Mouse (Mus musculus): ENCODE data around the gene Fhit. TPM values are rescaled to one million over a fixed set of nuclear protein-coding genes. Genes with fewer than 3 reads are reported as not detected.

The Fhit gene
- polyA plus RNA-seq, 1 experiment from 2014 or later, result 5.9 TPM

GRCm38 (mm10) chr14:10046336-10047122, 1115.3 kb downstream of the Fhit start:
- Histone ChIP-seq H3K9me3 (no peaks in the 10 kb centered on the region), H3K27ac (peak overlapping the region; percentile 18; the same call in 1 of the 2 replicates), H3K9ac (no peak overlapping the region), H3K4me1 (peaks cover 5% of the 10 kb centered on the region; the same call in 1 of the 2 replicates), H3K36me3 (no peaks in the 10 kb centered on the region), H3K4me2 (replicated peaks) (no peak overlapping the region), H3K27me3 (no peaks in the 10 kb centered on the region), H3K4me3 (no peak overlapping the region)
- ATAC-seq (ENCODE audit: insufficient number of reproducible peaks, insufficient read depth, low FRiP score, low TSS enrichment), result 0 out of 2 replicates have a peak, but pooled peaks have one; percentile 28
- 8% methylated on average over 7 of the region's 7 CpGs for WGBS

DNA sequence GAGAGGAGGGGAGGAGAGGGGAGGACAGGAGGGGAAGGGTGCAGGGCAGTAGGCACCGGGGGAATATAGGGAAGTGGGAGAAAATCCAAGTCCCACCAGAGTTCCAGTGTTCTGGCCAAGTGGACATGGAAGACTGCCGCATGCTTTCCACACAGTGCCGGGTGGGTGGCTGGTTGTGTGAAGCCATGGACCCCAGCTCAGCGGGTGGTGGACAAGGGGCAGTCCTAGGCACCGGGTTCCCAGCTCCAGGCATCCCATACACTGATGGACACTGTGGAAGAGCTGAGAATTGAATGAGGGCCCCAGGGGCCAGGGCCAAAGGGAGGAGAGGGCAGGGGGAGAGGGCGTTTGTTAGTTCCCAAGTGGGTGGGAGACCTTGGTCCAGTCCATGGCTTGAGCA, 1123.8 kb downstream of the Fhit start:
- no peaks in the 10 kb centered on the region; the same call in 1 of the 2 replicates for H3K4me1 ChIP-seq
- no peaks in the 10 kb centered on the region for H3K36me3 ChIP-seq
- no peaks in the 10 kb centered on the region for H3K9me3 ChIP-seq
- no peak for ATAC-seq (ENCODE audit: insufficient number of reproducible peaks, insufficient read depth, low FRiP score, low TSS enrichment)
- no peak overlapping the region for H3K4me3 ChIP-seq
- H3K9ac ChIP-seq, result no peak overlapping the region
- H3K27me3 ChIP-seq, result no peaks in the 10 kb centered on the region
- H3K27ac ChIP-seq, result no peak overlapping the region
- no peak overlapping the region for H3K4me2 ChIP-seq (replicated peaks)
- 93% methylated on average over 6 of the region's 6 CpGs for WGBS

DNA sequence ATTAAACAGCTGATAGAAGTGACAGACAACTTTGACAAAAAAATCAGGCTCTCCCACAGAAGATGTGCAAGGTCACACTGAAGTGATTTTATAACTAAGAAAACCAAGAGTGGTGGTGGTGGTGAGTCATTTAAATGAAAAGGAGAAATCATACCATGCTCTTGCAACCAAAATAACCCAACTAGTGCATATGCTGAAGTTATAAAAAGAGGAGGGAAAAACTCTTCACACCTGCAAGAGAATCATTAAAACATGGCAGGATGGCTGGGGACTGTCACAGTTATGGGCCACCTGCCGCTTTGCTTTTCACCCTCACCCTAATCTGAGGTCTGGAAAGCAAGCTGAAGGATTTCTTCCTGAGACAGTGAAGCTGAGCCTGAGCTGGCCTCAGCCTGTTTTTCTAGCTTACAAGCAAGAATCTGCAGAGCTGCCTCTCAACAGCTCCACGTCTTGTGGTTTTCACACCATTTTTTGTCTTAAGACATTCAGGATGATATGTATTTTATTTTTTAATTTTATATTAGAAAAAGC, 1125.1 kb downstream of the Fhit start:
- H3K36me3 ChIP-seq, result no peaks in the 10 kb centered on the region
- no peak for ATAC-seq (ENCODE audit: insufficient number of reproducible peaks, insufficient read depth, low FRiP score, low TSS enrichment)
- no peak overlapping the region for H3K4me2 ChIP-seq (replicated peaks)
- H3K27ac ChIP-seq, result no peak overlapping the region
- H3K9me3 ChIP-seq, result no peaks in the 10 kb centered on the region
- H3K27me3 ChIP-seq, result no peaks in the 10 kb centered on the region
- 75% methylated on average over 2 of the region's 2 CpGs for WGBS
- H3K9ac ChIP-seq, result no peak overlapping the region
- H3K4me1 ChIP-seq, result no peaks in the 10 kb centered on the region; the same call in 1 of the 2 replicates
- H3K4me3 ChIP-seq, result no peak overlapping the region

GRCm38 (mm10) chr14:10035682-10036081, 1126.2 kb downstream of the Fhit start:
- no peak overlapping the region for H3K9ac ChIP-seq
- 23% methylated on average over 3 of the region's 3 CpGs for WGBS
- H3K9me3 ChIP-seq, result no peaks in the 10 kb centered on the region
- no peaks in the 10 kb centered on the region for H3K27me3 ChIP-seq
- no peaks in the 10 kb centered on the region for H3K36me3 ChIP-seq
- H3K4me2 ChIP-seq (replicated peaks), result no peak overlapping the region
- no peaks in the 10 kb centered on the region; the same call in 1 of the 2 replicates for H3K4me1 ChIP-seq
- H3K27ac ChIP-seq, result no peak overlapping the region
- no peak for ATAC-seq (ENCODE audit: insufficient number of reproducible peaks, insufficient read depth, low FRiP score, low TSS enrichment)
- H3K4me3 ChIP-seq, result no peak overlapping the region

GRCm38 (mm10) chr14:10035270-10035669, 1126.6 kb downstream of the Fhit start:
- H3K4me3 ChIP-seq, result no peak overlapping the region
- H3K4me2 ChIP-seq (replicated peaks), result no peak overlapping the region
- no peaks in the 10 kb centered on the region for H3K27me3 ChIP-seq
- no peak overlapping the region for H3K9ac ChIP-seq
- ATAC-seq (ENCODE audit: insufficient number of reproducible peaks, insufficient read depth, low FRiP score, low TSS enrichment), result no peak
- no peaks in the 10 kb centered on the region for H3K9me3 ChIP-seq
- H3K4me1 ChIP-seq, result no peaks in the 10 kb centered on the region; the same call in 1 of the 2 replicates
- H3K36me3 ChIP-seq, result no peaks in the 10 kb centered on the region
- H3K27ac ChIP-seq, result no peak overlapping the region
- 38% methylated on average over 2 of the region's 2 CpGs for WGBS

GRCm38 (mm10) chr14:10023382-10023781, 1138.5 kb downstream of the Fhit start:
- no peak overlapping the region for H3K9ac ChIP-seq
- no peaks in the 10 kb centered on the region for H3K36me3 ChIP-seq
- no peak overlapping the region for H3K4me2 ChIP-seq (replicated peaks)
- no peak overlapping the region for H3K4me3 ChIP-seq
- 89% methylated on average over 2 of the region's 2 CpGs for WGBS
- H3K27me3 ChIP-seq, result no peaks in the 10 kb centered on the region
- H3K9me3 ChIP-seq, result no peaks in the 10 kb centered on the region
- no peaks in the 10 kb centered on the region for H3K4me1 ChIP-seq
- ATAC-seq (ENCODE audit: insufficient number of reproducible peaks, insufficient read depth, low FRiP score, low TSS enrichment), result no peak
- H3K27ac ChIP-seq, result no peak overlapping the region

- no peaks in the 10 kb centered on the region for H3K9me3 ChIP-seq
- ATAC-seq (ENCODE audit: insufficient number of reproducible peaks, insufficient read depth, low FRiP score, low TSS enrichment), result no peak
- H3K9ac ChIP-seq, result no peak overlapping the region
- no peak overlapping the region for H3K4me2 ChIP-seq (replicated peaks)
- H3K27me3 ChIP-seq, result no peaks in the 10 kb centered on the region
- no peak overlapping the region for H3K4me3 ChIP-seq
- no peak overlapping the region for H3K27ac ChIP-seq
- no peaks in the 10 kb centered on the region for H3K36me3 ChIP-seq
- WGBS, result 83% methylated on average over 2 of the region's 2 CpGs
- no peaks in the 10 kb centered on the region for H3K4me1 ChIP-seq
These were observed 1139.5 kb downstream of the Fhit start for GRCm38 (mm10) chr14:10022304-10022703.

DNA sequence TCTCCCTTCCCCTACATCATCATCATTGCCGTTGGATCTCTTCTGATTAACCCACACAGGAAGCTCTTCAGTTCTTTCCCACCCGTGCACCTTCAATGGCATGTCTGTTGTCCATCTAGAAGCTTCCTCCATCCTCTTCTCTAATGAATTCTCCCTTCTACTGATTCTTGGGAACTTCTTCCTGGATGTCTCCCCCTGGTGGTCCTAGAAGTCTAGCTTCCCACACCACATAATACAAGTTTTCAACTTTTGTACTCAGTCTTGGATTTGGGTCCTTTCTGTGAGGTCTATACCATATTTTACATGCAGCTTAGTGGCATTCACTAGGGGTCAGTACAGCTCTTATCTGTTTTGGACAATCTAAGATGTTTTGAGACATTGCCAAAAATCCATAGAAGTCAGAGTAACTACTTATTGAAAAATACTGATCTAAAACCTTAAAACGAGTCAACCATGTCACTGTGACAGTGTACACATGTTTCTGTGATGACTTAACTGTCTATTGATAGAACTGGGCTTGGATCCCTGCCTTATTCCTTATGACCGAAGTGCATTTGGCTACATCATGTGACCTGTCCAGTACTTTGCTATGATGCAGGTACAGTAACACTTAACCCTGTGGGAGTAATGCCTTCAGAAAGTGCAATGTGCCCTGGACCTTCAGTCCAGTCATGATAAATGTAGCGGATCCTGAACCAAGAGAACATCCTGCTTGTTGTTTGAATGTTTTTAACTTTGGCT, 1141.3 kb downstream of the Fhit start:
- no peaks in the 10 kb centered on the region for H3K36me3 ChIP-seq
- H3K4me3 ChIP-seq, result no peak overlapping the region
- 83% methylated on average over 5 of the region's 5 CpGs for WGBS
- no peaks in the 10 kb centered on the region for H3K4me1 ChIP-seq
- ATAC-seq (ENCODE audit: insufficient number of reproducible peaks, insufficient read depth, low FRiP score, low TSS enrichment), result no peak
- H3K4me2 ChIP-seq (replicated peaks), result no peak overlapping the region
- H3K9me3 ChIP-seq, result no peaks in the 10 kb centered on the region
- H3K27me3 ChIP-seq, result no peaks in the 10 kb centered on the region
- H3K9ac ChIP-seq, result no peak overlapping the region
- no peak overlapping the region for H3K27ac ChIP-seq

DNA sequence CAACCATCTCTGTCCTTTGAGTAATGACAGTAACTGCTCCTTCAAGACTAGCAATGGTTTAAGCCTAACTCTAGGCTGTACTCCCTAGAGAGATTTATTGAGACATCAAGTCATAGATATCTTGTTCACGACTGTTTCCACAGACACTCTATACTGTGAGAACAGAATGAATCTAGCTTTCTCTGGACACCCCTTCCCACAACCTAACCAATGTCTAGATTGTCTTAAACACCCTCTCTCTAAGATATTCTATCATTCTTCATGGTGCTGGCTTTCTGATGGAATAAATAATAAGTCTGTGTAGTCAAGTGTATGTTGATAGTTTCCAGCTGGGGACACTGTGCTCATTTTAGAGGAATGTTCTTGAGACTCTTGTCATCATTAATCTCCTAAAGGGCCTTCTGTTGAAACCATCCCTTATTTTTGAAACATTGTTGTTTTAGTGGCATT, 1148.0 kb downstream of the Fhit start:
- no peak overlapping the region for H3K4me2 ChIP-seq (replicated peaks)
- 76% methylated on average over 1 of the region's 1 CpGs for WGBS
- ATAC-seq (ENCODE audit: insufficient number of reproducible peaks, insufficient read depth, low FRiP score, low TSS enrichment), result no peak
- H3K9me3 ChIP-seq, result no peaks in the 10 kb centered on the region
- H3K27me3 ChIP-seq, result no peaks in the 10 kb centered on the region
- H3K4me3 ChIP-seq, result no peak overlapping the region
- H3K36me3 ChIP-seq, result no peaks in the 10 kb centered on the region
- no peaks in the 10 kb centered on the region for H3K4me1 ChIP-seq
- H3K9ac ChIP-seq, result no peak overlapping the region
- H3K27ac ChIP-seq, result no peak overlapping the region

DNA sequence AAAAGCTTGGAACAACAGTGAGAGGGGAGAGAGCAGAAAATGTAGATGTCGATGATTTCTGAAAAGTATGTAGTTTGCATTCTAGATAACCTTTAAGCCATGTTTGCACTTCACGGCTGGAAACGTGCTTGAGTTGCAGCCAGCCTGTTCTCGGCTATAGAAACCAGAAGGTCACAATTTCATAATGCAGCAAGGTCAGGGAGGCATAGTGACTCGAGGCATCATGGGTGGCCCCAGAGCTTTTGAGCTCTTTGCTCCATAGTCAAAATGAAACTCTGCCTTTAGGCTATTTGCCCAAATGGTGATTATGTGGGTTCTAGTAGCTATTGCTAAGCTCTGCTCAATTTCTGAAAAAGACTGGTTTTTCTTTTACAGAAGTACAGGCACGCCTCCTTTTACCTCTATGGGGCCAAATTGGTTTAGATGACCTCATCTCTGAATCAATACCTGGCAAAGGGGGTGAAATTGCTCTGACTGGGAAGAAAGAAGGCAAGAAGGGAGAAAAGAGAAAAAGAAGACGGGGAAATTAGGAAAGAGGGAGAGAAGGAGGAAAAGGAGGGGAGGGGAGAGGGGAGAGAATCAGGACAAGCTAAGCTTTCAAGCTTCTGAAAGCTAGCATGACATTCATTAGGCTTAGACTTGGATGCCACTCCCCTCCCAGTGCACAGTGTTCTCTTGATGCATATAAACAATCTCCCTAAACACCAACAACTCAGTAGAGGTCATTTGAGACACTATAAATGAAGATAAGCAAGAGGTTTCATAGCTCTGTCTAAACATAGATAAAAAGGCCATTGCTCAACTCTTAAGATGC, 1148.6 kb downstream of the Fhit start:
- Histone ChIP-seq H3K4me3 (no peak overlapping the region), H3K36me3 (no peaks in the 10 kb centered on the region), H3K4me2 (replicated peaks) (no peak overlapping the region), H3K9me3 (no peaks in the 10 kb centered on the region), H3K9ac (no peak overlapping the region), H3K4me1 (no peaks in the 10 kb centered on the region), H3K27me3 (no peaks in the 10 kb centered on the region), H3K27ac (no peak overlapping the region)
- ATAC-seq (ENCODE audit: insufficient number of reproducible peaks, insufficient read depth, low FRiP score, low TSS enrichment), result no peak
- whole genome bisulfite sequencing, result 40% methylated on average over 7 of the region's 7 CpGs

- 40% methylated on average over 5 of the region's 5 CpGs for WGBS
- no peak for ATAC-seq (ENCODE audit: insufficient number of reproducible peaks, insufficient read depth, low FRiP score, low TSS enrichment)
- no peak overlapping the region for H3K27ac ChIP-seq
- no peaks in the 10 kb centered on the region for H3K27me3 ChIP-seq
- no peaks in the 10 kb centered on the region; the same call in 1 of the 2 replicates for H3K4me1 ChIP-seq
- H3K4me2 ChIP-seq (replicated peaks), result no peak overlapping the region
- no peaks in the 10 kb centered on the region for H3K36me3 ChIP-seq
- H3K9me3 ChIP-seq, result no peaks in the 10 kb centered on the region
- H3K9ac ChIP-seq, result no peak overlapping the region
- H3K4me3 ChIP-seq, result no peak overlapping the region
These were observed 1155.6 kb downstream of the Fhit start for GRCm38 (mm10) chr14:10006278-10006677.

Measured in embryonic facial prominence, embryonic 12.5 days (tissue).